Comparison of ENCODE assay signal across 17 mouse cellular contexts in genomic region chr3:89601060-89601459, GRCm38 (mm10).
A peak's percentile ranks its signal among the peaks of the same experiment; 100 is the strongest.
DNase-seq lines count a peak whose midpoint lies in the region; ATAC-seq and TF ChIP-seq lines count a peak whose summit lies in the region.
"Had no signal": no experiment of that assay in that cellular context is flagged by ENCODE, and none has a peak within 500 bp of the region (broad histone marks: within the 10 kb centered on the region; RNA-seq: fewer than 3 reads in every experiment).

No protein-coding gene starts in this region.

- no peak for DNase-seq in hindbrain, embryonic 11.5 days (ENCODE audit: low spot score)
- DNase-seq in stomach, postnatal 0 days (ENCODE audit: low spot score): no peak
- no peak for DNase-seq in heart, postnatal 36 days
- DNase-seq in urinary bladder, postnatal 14 days (ENCODE audit: low spot score): no peak
- DNase-seq: cerebellum, adult 9-11 months; heart, postnatal 10 days; right cerebral cortex, postnatal 14 days had no signal

- no peaks in the 10 kb centered on the region for H3K27me3 ChIP-seq in hindbrain, embryonic 12.5 days
- no peaks in the 10 kb centered on the region for H3K27me3 ChIP-seq in hindbrain, embryonic 11.5 days (ENCODE audit: control insufficient read depth, insufficient read depth, low read length)
- no peaks in the 10 kb centered on the region for H3K27me3 ChIP-seq in forebrain, embryonic 13.5 days
- no peaks in the 10 kb centered on the region for H3K27me3 ChIP-seq in hindbrain, embryonic 15.5 days
- H3K27me3 ChIP-seq in midbrain, embryonic 16.5 days (ENCODE audit: control insufficient read depth, insufficient read depth, low read depth, low read length): no peaks in the 10 kb centered on the region
- H3K27me3 ChIP-seq in stomach, postnatal 0 days (ENCODE audit: control insufficient read depth, insufficient read depth, low read length): no peaks in the 10 kb centered on the region
- H3K27me3 ChIP-seq: liver, embryonic 12.5 days; lung, embryonic 15.5 days had no signal

- WGBS in hindbrain, embryonic 12.5 days: 37% methylated on average over 7 of the region's 7 CpGs
- WGBS in hindbrain, embryonic 11.5 days: 46% methylated on average over 7 of the region's 7 CpGs
- 53% methylated on average over 7 of the region's 7 CpGs for WGBS in forebrain, embryonic 13.5 days
- WGBS in hindbrain, embryonic 15.5 days: 46% methylated on average over 7 of the region's 7 CpGs
- 36% methylated on average over 7 of the region's 7 CpGs for WGBS in midbrain, embryonic 16.5 days
- WGBS in stomach, postnatal 0 days: 47% methylated on average over 7 of the region's 7 CpGs

- H3K27ac ChIP-seq in hindbrain, embryonic 12.5 days: peak overlapping the region; percentile 40; the same call in 1 of the 2 replicates
- H3K27ac ChIP-seq in hindbrain, embryonic 11.5 days (ENCODE audit: low read depth, low read length): no peak overlapping the region
- H3K27ac ChIP-seq in forebrain, embryonic 13.5 days: peak overlapping the region; percentile 57
- 0 out of 2 replicates have a peak overlapping the region, but pooled peaks have one; percentile 25 for H3K27ac ChIP-seq in hindbrain, embryonic 15.5 days (replicated peaks)
- H3K27ac ChIP-seq in midbrain, embryonic 16.5 days (ENCODE audit: low read length): peak overlapping the region; percentile 3; the same call in 1 of the 2 replicates
- H3K27ac ChIP-seq in stomach, postnatal 0 days (replicated peaks): no peak overlapping the region
- H3K27ac ChIP-seq: heart, embryonic 10.5 days; kidney, postnatal 0 days; liver, embryonic 12.5 days; lung, embryonic 15.5 days; macrophage had no signal

- no peak overlapping the region for H3K9ac ChIP-seq in hindbrain, embryonic 12.5 days
- no peak overlapping the region for H3K9ac ChIP-seq in hindbrain, embryonic 11.5 days (ENCODE audit: low read depth, low read length)
- no peak overlapping the region for H3K9ac ChIP-seq in forebrain, embryonic 13.5 days
- H3K9ac ChIP-seq in hindbrain, embryonic 15.5 days: no peak overlapping the region
- no peak overlapping the region for H3K9ac ChIP-seq in midbrain, embryonic 16.5 days (ENCODE audit: low read depth, low read length)
- H3K9ac ChIP-seq in stomach, postnatal 0 days (ENCODE audit: low read length): no peak overlapping the region
- H3K9ac ChIP-seq: liver, embryonic 12.5 days; lung, embryonic 15.5 days had no signal

- no peak overlapping the region for H3K4me3 ChIP-seq in hindbrain, embryonic 12.5 days
- H3K4me3 ChIP-seq in hindbrain, embryonic 11.5 days (ENCODE audit: low read depth, low read length): no peak overlapping the region
- no peak overlapping the region for H3K4me3 ChIP-seq in forebrain, embryonic 13.5 days
- H3K4me3 ChIP-seq in hindbrain, embryonic 15.5 days: no peak overlapping the region
- no peak overlapping the region for H3K4me3 ChIP-seq in midbrain, embryonic 16.5 days (ENCODE audit: low read depth, low read length)
- no peak overlapping the region for H3K4me3 ChIP-seq in stomach, postnatal 0 days (ENCODE audit: low read depth, low read length)
- H3K4me3 ChIP-seq: heart, embryonic 10.5 days; liver, embryonic 12.5 days; lung, embryonic 15.5 days had no signal

- H3K9me3 ChIP-seq in hindbrain, embryonic 12.5 days (replicated peaks): no peaks in the 10 kb centered on the region
- H3K9me3 ChIP-seq in hindbrain, embryonic 11.5 days (ENCODE audit: control insufficient read depth, low read length): no peaks in the 10 kb centered on the region
- peaks cover 5% of the 10 kb centered on the region for H3K9me3 ChIP-seq in forebrain, embryonic 13.5 days (replicated peaks)
- no peaks in the 10 kb centered on the region for H3K9me3 ChIP-seq in hindbrain, embryonic 15.5 days
- H3K9me3 ChIP-seq in midbrain, embryonic 16.5 days (replicated peaks; ENCODE audit: control insufficient read depth, low read length, poor library complexity, severe bottlenecking): no peaks in the 10 kb centered on the region
- no peaks in the 10 kb centered on the region for H3K9me3 ChIP-seq in stomach, postnatal 0 days (ENCODE audit: control insufficient read depth, low read length)
- H3K9me3 ChIP-seq: heart, embryonic 10.5 days; lung, embryonic 15.5 days had no signal

- TF ChIP-seq CTCF in stomach, postnatal 0 days (IDR thresholded peaks at IDR 0.05; ENCODE audit: low read depth): no peak

- no peaks in the 10 kb centered on the region for H3K36me3 ChIP-seq in hindbrain, embryonic 12.5 days
- H3K36me3 ChIP-seq in hindbrain, embryonic 11.5 days (ENCODE audit: control insufficient read depth, insufficient read depth, low read length): no peaks in the 10 kb centered on the region
- no peaks in the 10 kb centered on the region for H3K36me3 ChIP-seq in forebrain, embryonic 13.5 days (ENCODE audit: poor library complexity, severe bottlenecking)
- H3K36me3 ChIP-seq in hindbrain, embryonic 15.5 days: no peaks in the 10 kb centered on the region
- H3K36me3 ChIP-seq in midbrain, embryonic 16.5 days (ENCODE audit: control insufficient read depth, insufficient read depth, low read length): no peaks in the 10 kb centered on the region
- no peaks in the 10 kb centered on the region for H3K36me3 ChIP-seq in stomach, postnatal 0 days (ENCODE audit: control insufficient read depth, insufficient read depth, low read length)
- H3K36me3 ChIP-seq: heart, embryonic 10.5 days; liver, embryonic 12.5 days; lung, embryonic 15.5 days had no signal

- intact Hi-C loops in heart, postnatal 36 days (cut with DNase I): no loop called here

- no peak for TF ChIP-seq EP300 in stomach, postnatal 0 days (optimal IDR thresholded peaks at IDR 0.05)

- peaks cover 18% of the 10 kb centered on the region for H3K4me1 ChIP-seq in hindbrain, embryonic 12.5 days
- no peaks in the 10 kb centered on the region for H3K4me1 ChIP-seq in hindbrain, embryonic 11.5 days (replicated peaks; ENCODE audit: control insufficient read depth, insufficient read depth, low read length)
- H3K4me1 ChIP-seq in forebrain, embryonic 13.5 days: peaks cover 25% of the 10 kb centered on the region
- peaks cover 34% of the 10 kb centered on the region for H3K4me1 ChIP-seq in hindbrain, embryonic 15.5 days (replicated peaks)
- H3K4me1 ChIP-seq in midbrain, embryonic 16.5 days (ENCODE audit: control insufficient read depth, insufficient read depth, low read length): peaks cover 24% of the 10 kb centered on the region
- no peaks in the 10 kb centered on the region for H3K4me1 ChIP-seq in stomach, postnatal 0 days (replicated peaks; ENCODE audit: control insufficient read depth, insufficient read depth)
- H3K4me1 ChIP-seq: heart, embryonic 10.5 days; liver, embryonic 12.5 days; lung, embryonic 15.5 days had no signal

- H3K4me2 ChIP-seq in hindbrain, embryonic 12.5 days (replicated peaks): no peak overlapping the region
- H3K4me2 ChIP-seq in hindbrain, embryonic 11.5 days (replicated peaks; ENCODE audit: low read depth, low read length): no peak overlapping the region
- no peak overlapping the region for H3K4me2 ChIP-seq in forebrain, embryonic 13.5 days
- H3K4me2 ChIP-seq in hindbrain, embryonic 15.5 days: no peak overlapping the region
- H3K4me2 ChIP-seq in midbrain, embryonic 16.5 days (ENCODE audit: low read length): no peak overlapping the region
- H3K4me2 ChIP-seq in stomach, postnatal 0 days (replicated peaks; ENCODE audit: low read depth): no peak overlapping the region
- H3K4me2 ChIP-seq: liver, embryonic 12.5 days; lung, embryonic 15.5 days had no signal

- ATAC-seq in hindbrain, embryonic 12.5 days (ENCODE audit: low FRiP score): no peak
- no peak for ATAC-seq in hindbrain, embryonic 11.5 days (ENCODE audit: low FRiP score)
- ATAC-seq in forebrain, embryonic 13.5 days: no peak
- no peak for ATAC-seq in hindbrain, embryonic 15.5 days (ENCODE audit: low FRiP score, low read depth)
- no peak for ATAC-seq in midbrain, embryonic 16.5 days
- no peak for ATAC-seq in stomach, postnatal 0 days (ENCODE audit: low FRiP score, low TSS enrichment)
- ATAC-seq: intestine, embryonic 16.5 days; liver, embryonic 12.5 days had no signal

Comparison
In these comparisons a context has a peak if more than half of its experiments do, and no peak if none do; other contexts are left out.
1. H3K27ac ChIP-seq: peak in hindbrain, embryonic 12.5 days (single experiment), forebrain, embryonic 13.5 days (single experiment), hindbrain, embryonic 15.5 days (single experiment) and midbrain, embryonic 16.5 days (single experiment); none in hindbrain, embryonic 11.5 days (single experiment) and stomach, postnatal 0 days (single experiment).